Mouse (Mus musculus) kidney, adult 9 months (tissue): ENCODE results near the gene Hspb2.
A peak's percentile ranks its signal among the peaks of the same experiment; 100 is the strongest.

Experiments
- DNase-seq: peaks from one replicate; pipeline ENCODE4 v3.0.0; 2022

Gene Hspb2

GRCm38 (mm10) chr9:50746214-50746677, 5.9 kb downstream of the Hspb2 start, which contains the start of gene 2310030G06Rik:
Gene 2310030G06Rik, minus strand, starts transcription at chr9:50746536.
- peak; percentile 91 for DNase-seq

GRCm38 (mm10) chr9:50745806-50746205, 6.3 kb downstream of the Hspb2 start:
- DNase-seq = peak; percentile 55

GRCm38 (mm10) chr9:50742744-50743143, 9.4 kb downstream of the Hspb2 start:
- peak; percentile 53 for DNase-seq

GRCm38 (mm10) chr9:50742261-50742660, 9.9 kb downstream of the Hspb2 start:
- no peak for DNase-seq

- DNase-seq = no peak
These were observed 11.0 kb downstream of the Hspb2 start for GRCm38 (mm10) chr9:50740867-50741784.

- DNase-seq = peak; percentile 97
These were observed 13.0 kb downstream of the Hspb2 start, which contains the start of gene Dixdc1 for GRCm38 (mm10) chr9:50738914-50739870. Gene Dixdc1, minus strand, starts transcription at chr9:50739517.

GRCm38 (mm10) chr9:50734989-50735388, 17.2 kb downstream of the Hspb2 start:
- peak; percentile 76 for DNase-seq

GRCm38 (mm10) chr9:50732560-50732959, 19.6 kb downstream of the Hspb2 start:
- no peak for DNase-seq

- no peak for DNase-seq
These were observed 22.6 kb downstream of the Hspb2 start for GRCm38 (mm10) chr9:50729600-50729999.

GRCm38 (mm10) chr9:50727925-50728651, 24.1 kb downstream of the Hspb2 start:
- no peak for DNase-seq

GRCm38 (mm10) chr9:50727171-50727924, 24.8 kb downstream of the Hspb2 start:
- DNase-seq = no peak

- DNase-seq = no peak
These were observed 26.1 kb downstream of the Hspb2 start for GRCm38 (mm10) chr9:50725921-50726590.

GRCm38 (mm10) chr9:50724661-50725330, 27.4 kb downstream of the Hspb2 start:
- DNase-seq = no peak

GRCm38 (mm10) chr9:50724147-50724546, 28.0 kb downstream of the Hspb2 start:
- no peak for DNase-seq

- peak; percentile 56 for DNase-seq
These were observed 28.7 kb downstream of the Hspb2 start for GRCm38 (mm10) chr9:50723406-50723805.

GRCm38 (mm10) chr9:50722451-50722911, 29.7 kb downstream of the Hspb2 start:
- DNase-seq = no peak

GRCm38 (mm10) chr9:50721061-50721460, 31.1 kb downstream of the Hspb2 start:
- DNase-seq = no peak

- no peak for DNase-seq
These were observed 33.3 kb downstream of the Hspb2 start for GRCm38 (mm10) chr9:50718878-50719277.

GRCm38 (mm10) chr9:50714188-50714587, 38.0 kb downstream of the Hspb2 start:
- DNase-seq = no peak

GRCm38 (mm10) chr9:50711337-50711736, 40.8 kb downstream of the Hspb2 start:
- DNase-seq = no peak
